Mouse (Mus musculus): ENCODE data around the gene Txndc11. TPM values are rescaled to one million over a fixed set of nuclear protein-coding genes. Genes with fewer than 3 reads are reported as not detected.

Txndc11 gene
- polyA plus RNA-seq, 1 experiment from 2014 or later = 35.1 TPM

- ATAC-seq (ENCODE audit: insufficient number of reproducible peaks, insufficient read depth, low FRiP score, low read depth) = no peak
- no peak overlapping the region for H3K9ac ChIP-seq (replicated peaks; ENCODE audit: low read depth, low read length)
- H3K27me3 ChIP-seq (ENCODE audit: control insufficient read depth, insufficient read depth, low read length) = no peaks in the 10 kb centered on the region
- H3K4me3 ChIP-seq (ENCODE audit: low read depth, low read length) = no peak overlapping the region
- H3K27ac ChIP-seq (ENCODE audit: low read length) = no peak overlapping the region
- H3K9me3 ChIP-seq (ENCODE audit: control insufficient read depth, low read depth, low read length) = no peaks in the 10 kb centered on the region
- peaks cover 28% of the 10 kb centered on the region for H3K4me1 ChIP-seq (ENCODE audit: control insufficient read depth, insufficient read depth, low read length)
- H3K4me2 ChIP-seq (replicated peaks; ENCODE audit: low read depth, low read length) = no peak overlapping the region
- peaks cover 48% of the 10 kb centered on the region for H3K36me3 ChIP-seq (ENCODE audit: control insufficient read depth, insufficient read depth, low read length)
- WGBS = 90% methylated on average over 4 of the region's 4 CpGs
Measured at GRCm38 (mm10) chr16:11071887-11072286, 62.6 kb downstream of the Txndc11 start.

- H3K36me3 ChIP-seq (ENCODE audit: control insufficient read depth, insufficient read depth, low read length) = peaks cover 44% of the 10 kb centered on the region
- H3K9ac ChIP-seq (replicated peaks; ENCODE audit: low read depth, low read length) = no peak overlapping the region
- no peak overlapping the region for H3K27ac ChIP-seq (ENCODE audit: low read length)
- H3K4me1 ChIP-seq (ENCODE audit: control insufficient read depth, insufficient read depth, low read length) = peaks cover 28% of the 10 kb centered on the region
- WGBS = 80% methylated on average over 5 of the region's 5 CpGs
- no peak for ATAC-seq (ENCODE audit: insufficient number of reproducible peaks, insufficient read depth, low FRiP score, low read depth)
- H3K4me2 ChIP-seq (replicated peaks; ENCODE audit: low read depth, low read length) = no peak overlapping the region
- no peaks in the 10 kb centered on the region for H3K27me3 ChIP-seq (ENCODE audit: control insufficient read depth, insufficient read depth, low read length)
- no peaks in the 10 kb centered on the region for H3K9me3 ChIP-seq (ENCODE audit: control insufficient read depth, low read depth, low read length)
- H3K4me3 ChIP-seq (ENCODE audit: low read depth, low read length) = no peak overlapping the region
Measured at GRCm38 (mm10) chr16:11071176-11071575, 63.3 kb downstream of the Txndc11 start.

GRCm38 (mm10) chr16:11069710-11070420, 64.6 kb downstream of the Txndc11 start:
- 48% methylated on average over 7 of the region's 7 CpGs for WGBS
- no peaks in the 10 kb centered on the region for H3K27me3 ChIP-seq (ENCODE audit: control insufficient read depth, insufficient read depth, low read length)
- no peak overlapping the region for H3K27ac ChIP-seq (ENCODE audit: low read length)
- no peak overlapping the region for H3K4me3 ChIP-seq (ENCODE audit: low read depth, low read length)
- H3K9me3 ChIP-seq (ENCODE audit: control insufficient read depth, low read depth, low read length) = no peaks in the 10 kb centered on the region
- H3K4me2 ChIP-seq (replicated peaks; ENCODE audit: low read depth, low read length) = no peak overlapping the region
- no peak for ATAC-seq (ENCODE audit: insufficient number of reproducible peaks, insufficient read depth, low FRiP score, low read depth)
- peaks cover 29% of the 10 kb centered on the region for H3K4me1 ChIP-seq (ENCODE audit: control insufficient read depth, insufficient read depth, low read length)
- peaks cover 34% of the 10 kb centered on the region for H3K36me3 ChIP-seq (ENCODE audit: control insufficient read depth, insufficient read depth, low read length)
- no peak overlapping the region for H3K9ac ChIP-seq (replicated peaks; ENCODE audit: low read depth, low read length)

GRCm38 (mm10) chr16:11069271-11069670, 65.2 kb downstream of the Txndc11 start:
- Histone ChIP-seq H3K4me3 (ENCODE audit: low read depth, low read length) (no peak overlapping the region), H3K27ac (ENCODE audit: low read length) (peak overlapping the region; percentile 15; the same call in 1 of the 2 replicates), H3K4me1 (ENCODE audit: control insufficient read depth, insufficient read depth, low read length) (peaks cover 31% of the 10 kb centered on the region), H3K36me3 (ENCODE audit: control insufficient read depth, insufficient read depth, low read length) (peaks cover 28% of the 10 kb centered on the region), H3K9ac (replicated peaks; ENCODE audit: low read depth, low read length) (no peak overlapping the region), H3K9me3 (ENCODE audit: control insufficient read depth, low read depth, low read length) (no peaks in the 10 kb centered on the region), H3K4me2 (replicated peaks; ENCODE audit: low read depth, low read length) (no peak overlapping the region; the same call in 1 of the 2 replicates), H3K27me3 (ENCODE audit: control insufficient read depth, insufficient read depth, low read length) (no peaks in the 10 kb centered on the region)
- WGBS = 60% methylated on average over 6 of the region's 6 CpGs
- ATAC-seq (ENCODE audit: insufficient number of reproducible peaks, insufficient read depth, low FRiP score, low read depth) = no peak

- H3K4me2 ChIP-seq (replicated peaks; ENCODE audit: low read depth, low read length) = peak overlapping the region; percentile 82
- H3K27me3 ChIP-seq (ENCODE audit: control insufficient read depth, insufficient read depth, low read length) = no peaks in the 10 kb centered on the region
- ATAC-seq (ENCODE audit: insufficient number of reproducible peaks, insufficient read depth, low FRiP score, low read depth) = no peak
- peaks cover 32% of the 10 kb centered on the region for H3K4me1 ChIP-seq (ENCODE audit: control insufficient read depth, insufficient read depth, low read length)
- no peak overlapping the region for H3K27ac ChIP-seq (ENCODE audit: low read length)
- H3K9ac ChIP-seq (replicated peaks; ENCODE audit: low read depth, low read length) = no peak overlapping the region
- 82% methylated on average over 3 of the region's 3 CpGs for WGBS
- no peak overlapping the region for H3K4me3 ChIP-seq (ENCODE audit: low read depth, low read length)
- peaks cover 22% of the 10 kb centered on the region for H3K36me3 ChIP-seq (ENCODE audit: control insufficient read depth, insufficient read depth, low read length)
- H3K9me3 ChIP-seq (ENCODE audit: control insufficient read depth, low read depth, low read length) = no peaks in the 10 kb centered on the region
Measured at GRCm38 (mm10) chr16:11068666-11069065, 65.8 kb downstream of the Txndc11 start.

- 0 out of 2 replicates have a peak, but pooled peaks have one; percentile 17 for ATAC-seq (ENCODE audit: insufficient number of reproducible peaks, insufficient read depth, low FRiP score, low read depth)
- H3K4me2 ChIP-seq (replicated peaks; ENCODE audit: low read depth, low read length) = peak overlapping the region; percentile 82
- peak overlapping the region; percentile 94 for H3K27ac ChIP-seq (ENCODE audit: low read length)
- H3K9me3 ChIP-seq (ENCODE audit: control insufficient read depth, low read depth, low read length) = no peaks in the 10 kb centered on the region
- peaks cover 45% of the 10 kb centered on the region for H3K4me1 ChIP-seq (ENCODE audit: control insufficient read depth, insufficient read depth, low read length)
- peak overlapping the region; percentile 91 for H3K4me3 ChIP-seq (ENCODE audit: low read depth, low read length)
- peak overlapping the region; percentile 89 for H3K9ac ChIP-seq (replicated peaks; ENCODE audit: low read depth, low read length)
- H3K27me3 ChIP-seq (ENCODE audit: control insufficient read depth, insufficient read depth, low read length) = no peaks in the 10 kb centered on the region
- H3K36me3 ChIP-seq (ENCODE audit: control insufficient read depth, insufficient read depth, low read length) = peaks cover 4% of the 10 kb centered on the region
- under 1% methylated on average over 22 of the region's 22 CpGs for WGBS
Measured at GRCm38 (mm10) chr16:11066833-11067191, 67.6 kb downstream of the Txndc11 start.

GRCm38 (mm10) chr16:11066029-11066832, 68.2 kb downstream of the Txndc11 start, which contains the start of gene Litaf:
Gene Litaf, minus strand, starts transcription at chr16:11066157.
- WGBS = under 1% methylated on average over 78 of the region's 78 CpGs
- peak; percentile 97 for ATAC-seq (ENCODE audit: insufficient number of reproducible peaks, insufficient read depth, low FRiP score, low read depth)
- Histone ChIP-seq H3K4me2 (replicated peaks; ENCODE audit: low read depth, low read length) (peak within 1 kb of the TSS; percentile 82), H3K27me3 (ENCODE audit: control insufficient read depth, insufficient read depth, low read length) (no peaks in the 10 kb centered on the region), H3K4me3 (ENCODE audit: low read depth, low read length) (peak within 1 kb of the TSS; percentile 91), H3K27ac (ENCODE audit: low read length) (peak within 1 kb of the TSS; percentile 94), H3K4me1 (ENCODE audit: control insufficient read depth, insufficient read depth, low read length) (peaks cover 45% of the 10 kb centered on the region), H3K9me3 (ENCODE audit: control insufficient read depth, low read depth, low read length) (no peaks in the 10 kb centered on the region), H3K36me3 (ENCODE audit: control insufficient read depth, insufficient read depth, low read length) (no peaks in the 10 kb centered on the region), H3K9ac (replicated peaks; ENCODE audit: low read depth, low read length) (peak within 1 kb of the TSS; percentile 89)

GRCm38 (mm10) chr16:11065431-11065830, 69.0 kb downstream of the Txndc11 start:
- Histone ChIP-seq H3K4me1 (ENCODE audit: control insufficient read depth, insufficient read depth, low read length) (peaks cover 45% of the 10 kb centered on the region), H3K9ac (replicated peaks; ENCODE audit: low read depth, low read length) (no peak overlapping the region), H3K9me3 (ENCODE audit: control insufficient read depth, low read depth, low read length) (no peaks in the 10 kb centered on the region), H3K27me3 (ENCODE audit: control insufficient read depth, insufficient read depth, low read length) (no peaks in the 10 kb centered on the region), H3K4me3 (ENCODE audit: low read depth, low read length) (peak overlapping the region; percentile 91; the same call in 1 of the 2 replicates), H3K36me3 (ENCODE audit: control insufficient read depth, insufficient read depth, low read length) (no peaks in the 10 kb centered on the region), H3K4me2 (replicated peaks; ENCODE audit: low read depth, low read length) (peak overlapping the region; percentile 48), H3K27ac (ENCODE audit: low read length) (peak overlapping the region; percentile 39; the same call in 1 of the 2 replicates)
- ATAC-seq (ENCODE audit: insufficient number of reproducible peaks, insufficient read depth, low FRiP score, low read depth) = no peak
- WGBS = 59% methylated on average over 5 of the region's 5 CpGs
